Mouse (Mus musculus) megakaryocyte, embryonic 14.5 days (primary cell): ENCODE data around the gene Sh3rf1.

ENCODE experiments used
- FLI1 ChIP-seq: IDR thresholded peaks from 2 replicates; pipeline ENCODE4 v1.6.1; 2012; ENCODE audit warnings: low read length, inconsistent platforms, mixed read lengths
- GATA1 ChIP-seq: IDR thresholded peaks from 3 replicates; pipeline ENCODE4 v1.6.1; 2012; ENCODE audit warnings: mixed read lengths, low read length, inconsistent platforms, borderline replicate concordance

DNA sequence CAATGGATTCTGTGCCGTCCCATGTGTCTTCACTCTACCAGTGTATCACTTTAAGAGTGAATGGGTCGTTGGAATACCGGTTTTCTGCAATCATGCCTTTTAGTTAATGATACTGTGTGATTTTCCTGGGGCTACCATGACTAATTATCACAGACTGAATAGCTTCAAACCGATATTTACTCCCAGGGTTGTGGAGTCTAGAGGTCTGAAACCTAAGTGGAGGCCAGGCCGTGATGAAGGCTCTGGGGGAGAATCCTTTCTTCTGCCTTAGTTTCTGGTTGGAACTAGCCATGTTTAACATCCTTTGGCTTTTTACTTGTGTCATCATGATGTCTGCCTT, 78.3 kb downstream of the Sh3rf1 start:
- TF ChIP-seq FLI1 (no peak), GATA1 (no peak)
